Mouse (Mus musculus): Measurements from ENCODE around the gene Abcc4.

DNA sequence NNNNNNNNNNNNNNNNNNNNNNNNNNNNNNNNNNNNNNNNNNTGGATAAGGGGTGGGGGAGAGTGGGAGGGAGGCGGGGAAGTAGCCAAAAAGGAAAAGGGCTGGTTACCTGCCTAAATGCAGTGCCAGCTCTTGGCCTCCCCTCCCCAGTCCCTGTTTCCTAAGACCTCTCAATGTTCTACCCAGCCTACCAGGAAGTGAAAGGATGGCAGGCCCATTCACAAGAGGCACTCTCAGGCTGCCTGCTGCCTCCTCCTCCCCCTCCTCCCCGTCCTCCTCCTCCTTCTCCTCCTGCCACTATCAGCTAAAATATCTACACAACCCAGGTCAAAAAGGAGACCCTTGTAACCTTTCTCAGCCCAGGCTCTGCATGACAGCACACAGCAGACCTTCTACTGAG is 51.1 kb downstream of the Abcc4 start:
- TF ChIP-seq CTCF (IDR thresholded peaks at IDR 0.05; ENCODE audit: low read depth, low read length) (no peak), GATA1 (IDR thresholded peaks at IDR 0.05; ENCODE audit: borderline replicate concordance, low read length) (no peak), TAL1 (conservative IDR thresholded peaks at IDR 0.05; ENCODE audit: low read depth, low read length) (no peak), POLR2AphosphoS5 (IDR thresholded peaks at IDR 0.05; ENCODE audit: insufficient replicate concordance, low read depth, low read length) (no peak)
